Mouse (Mus musculus) Muller cell, postnatal 12 days (primary cell): ENCODE measurements around the gene Dock4.
A peak's percentile ranks its signal among the peaks of the same experiment; 100 is the strongest.

Source experiments
- DNase-seq: peaks from one replicate; pipeline ENCODE4 v3.0.0-alpha.2; 2015; ENCODE audit errors: inconsistent ontology term

The Dock4 gene

DNA sequence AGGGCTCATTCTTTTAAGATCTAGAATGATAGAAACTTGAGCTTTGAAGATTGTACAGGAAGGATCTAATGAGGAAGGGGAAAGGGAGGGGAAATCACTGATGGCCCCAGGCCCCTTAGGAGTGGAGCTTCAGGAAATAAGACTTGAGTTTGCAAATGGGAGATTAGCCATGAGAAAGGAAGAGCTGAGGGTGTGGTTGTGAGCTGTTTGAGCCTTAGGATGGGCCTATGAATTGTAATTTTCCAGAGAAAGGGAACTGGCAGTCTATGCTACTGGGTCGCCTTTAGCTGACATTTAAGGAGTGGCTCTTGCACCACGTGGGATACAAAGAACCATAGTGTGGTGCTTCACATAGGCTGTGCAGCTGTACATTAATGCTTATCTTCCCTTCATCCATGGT, 208.6 kb downstream of the Dock4 start:
- DNase-seq, result no peak

DNA sequence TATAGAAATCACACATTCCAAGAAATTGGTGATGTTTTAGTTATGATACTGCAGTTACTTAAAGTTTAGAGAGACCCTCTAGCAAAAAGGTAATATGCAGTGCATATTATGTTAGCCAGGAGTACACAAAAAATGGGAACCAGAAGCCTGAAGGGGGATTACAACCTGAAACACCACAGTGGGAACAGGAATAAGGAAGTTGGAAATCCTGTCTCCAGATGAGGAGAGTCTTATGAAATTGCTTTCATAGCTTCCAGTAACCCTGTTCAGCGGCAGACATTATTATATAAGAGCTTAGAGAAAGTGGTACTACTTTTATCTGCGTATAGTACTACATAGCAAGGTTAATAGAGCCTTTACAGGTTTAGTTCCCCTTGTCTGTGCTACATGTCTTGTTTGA, 210.1 kb downstream of the Dock4 start:
- DNase-seq, result no peak

DNA sequence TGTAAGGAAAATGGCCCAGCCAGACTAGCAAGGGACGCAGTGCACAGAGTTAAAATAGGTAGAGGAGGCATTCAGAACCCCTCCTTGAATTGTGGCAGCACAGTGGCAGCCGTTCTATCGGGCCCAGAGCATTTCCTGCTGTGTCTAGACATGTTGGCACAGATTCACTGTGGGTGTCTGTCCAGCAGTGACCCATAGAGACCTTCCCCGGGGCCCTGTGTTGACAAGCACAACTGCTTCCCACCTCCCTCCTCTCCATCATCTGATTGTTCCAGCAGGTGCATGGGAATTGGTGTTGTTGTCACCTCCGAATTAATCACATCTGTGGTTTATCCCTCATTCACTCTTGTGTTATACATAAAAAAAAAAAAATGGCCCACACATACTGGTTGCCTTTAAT, 210.7 kb downstream of the Dock4 start:
- peak; percentile 33 for DNase-seq

DNA sequence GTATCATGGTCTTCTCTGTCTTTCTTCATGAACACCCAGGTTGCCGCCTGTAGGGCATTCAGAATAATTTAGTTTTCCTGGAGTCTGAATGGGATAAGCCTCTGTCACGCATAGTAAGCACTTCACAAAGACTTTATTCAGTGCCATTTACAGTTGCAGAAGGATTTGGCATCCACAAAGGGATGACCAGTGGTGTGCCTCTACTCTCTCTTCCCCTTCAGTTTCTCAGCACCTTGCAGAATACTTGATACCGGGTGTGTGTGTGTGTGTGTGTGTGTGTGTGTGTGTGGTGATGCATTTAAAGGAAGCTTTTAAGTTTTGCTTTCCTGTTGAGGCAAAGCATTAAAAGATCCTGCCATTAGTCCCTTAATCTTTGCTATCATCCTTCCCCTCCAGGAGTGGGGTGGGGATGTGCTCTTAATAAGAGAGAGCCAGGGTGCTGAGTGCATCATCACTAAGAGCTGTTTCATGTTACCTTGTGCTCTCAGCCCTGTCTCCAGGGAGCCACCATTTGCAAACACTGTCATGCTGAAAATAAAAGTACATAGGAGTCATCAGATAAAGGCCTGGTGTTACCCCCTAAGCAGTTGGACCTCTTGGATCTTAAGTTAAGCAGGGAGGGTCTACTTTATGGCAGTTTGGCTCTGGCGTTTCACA, 211.6 kb downstream of the Dock4 start:
- DNase-seq, result no peak

DNA sequence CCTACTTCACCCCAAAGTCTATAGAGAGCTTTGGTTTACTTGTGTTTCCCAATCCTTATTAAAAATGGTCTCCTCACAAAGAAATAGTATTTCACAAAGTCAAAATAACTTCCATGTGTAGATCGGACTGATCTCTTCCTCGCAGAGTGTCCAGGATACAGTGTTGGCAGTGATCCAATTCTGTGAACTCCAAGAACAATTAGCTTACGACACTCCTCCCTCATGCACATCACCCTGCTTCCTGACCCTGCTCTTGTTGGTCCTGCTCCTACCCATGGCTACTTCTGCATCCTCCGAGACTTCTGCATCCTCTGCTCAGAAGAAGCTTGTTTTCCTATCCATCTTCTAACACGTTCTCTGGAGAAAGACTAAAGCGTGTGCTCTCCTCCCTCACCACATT, 213.9 kb downstream of the Dock4 start:
- DNase-seq, result no peak

DNA sequence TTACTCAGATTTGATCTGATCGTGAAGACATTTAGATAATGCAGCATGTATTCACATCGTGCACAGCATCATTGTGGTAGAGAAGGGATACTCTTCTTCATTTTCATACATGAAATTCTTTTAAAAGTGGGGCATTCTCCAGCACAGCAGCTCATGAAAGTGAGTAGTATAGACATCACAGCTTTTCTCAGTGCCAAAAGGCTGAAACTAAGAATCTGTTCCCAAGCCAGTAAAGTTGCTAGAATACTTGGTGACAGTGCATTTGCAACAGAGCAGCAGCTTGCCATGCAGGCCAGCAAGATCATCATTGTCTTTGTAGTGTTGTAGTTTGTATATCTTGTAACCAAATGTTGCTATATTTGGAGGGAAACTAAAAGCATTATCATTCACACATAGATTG, 223.7 kb downstream of the Dock4 start:
- no peak for DNase-seq

DNA sequence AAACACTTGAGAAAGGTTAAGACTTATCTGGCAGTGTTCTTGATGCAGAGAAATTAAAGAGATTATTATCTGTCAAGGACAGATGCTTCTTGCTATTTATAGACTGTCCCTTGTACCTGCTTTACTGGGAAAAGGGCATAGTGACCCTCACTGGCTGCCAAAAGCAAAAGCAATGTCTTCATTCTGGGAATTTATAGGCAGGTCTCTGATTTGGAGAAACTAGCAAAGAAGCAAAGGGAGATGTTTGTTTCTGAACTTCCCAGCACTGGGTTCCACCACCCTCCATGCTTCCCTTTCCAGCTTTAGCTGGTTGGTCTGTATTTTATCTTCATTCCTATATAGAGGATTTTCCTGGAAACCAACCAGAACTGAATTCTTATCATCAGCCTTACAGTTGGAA, 225.0 kb downstream of the Dock4 start:
- DNase-seq, result no peak

DNA sequence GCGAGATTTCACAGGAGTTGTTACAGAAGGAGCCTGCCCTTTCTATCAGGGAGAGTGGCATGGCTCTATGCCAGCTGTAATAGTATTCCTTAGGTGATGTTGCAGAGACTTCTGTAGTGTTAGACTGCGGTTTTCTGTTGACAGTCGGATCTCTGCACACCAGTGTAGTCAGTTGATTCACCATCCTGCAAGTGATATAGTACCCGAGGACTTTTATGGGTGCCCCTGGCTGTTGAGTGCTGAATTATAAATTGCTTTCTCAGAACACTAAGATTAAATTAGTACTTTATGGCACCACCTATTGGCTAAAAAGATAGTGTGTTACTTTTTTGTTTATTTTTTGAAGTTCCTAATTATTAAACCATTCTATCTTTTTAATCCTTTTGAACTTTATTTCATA, 234.0 kb downstream of the Dock4 start:
- no peak for DNase-seq

DNA sequence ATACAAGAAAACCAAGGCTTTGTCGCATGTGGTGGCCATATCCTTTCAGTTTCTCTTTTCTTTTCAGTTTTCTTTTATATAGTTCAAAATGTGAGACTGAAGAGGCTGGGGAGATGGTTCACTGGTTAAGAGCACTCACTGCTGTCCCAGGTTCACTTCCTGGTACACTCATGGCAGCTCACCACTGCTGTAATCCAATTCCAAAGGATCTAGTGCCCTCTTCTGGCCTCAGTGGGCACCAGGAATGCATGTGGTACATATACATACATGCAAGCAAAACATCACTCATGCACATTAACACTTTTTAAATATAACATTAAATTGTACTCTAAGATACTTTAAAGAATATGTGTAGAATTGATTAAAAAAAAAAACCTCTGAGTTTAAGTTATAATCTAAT, 234.8 kb downstream of the Dock4 start:
- no peak for DNase-seq

DNA sequence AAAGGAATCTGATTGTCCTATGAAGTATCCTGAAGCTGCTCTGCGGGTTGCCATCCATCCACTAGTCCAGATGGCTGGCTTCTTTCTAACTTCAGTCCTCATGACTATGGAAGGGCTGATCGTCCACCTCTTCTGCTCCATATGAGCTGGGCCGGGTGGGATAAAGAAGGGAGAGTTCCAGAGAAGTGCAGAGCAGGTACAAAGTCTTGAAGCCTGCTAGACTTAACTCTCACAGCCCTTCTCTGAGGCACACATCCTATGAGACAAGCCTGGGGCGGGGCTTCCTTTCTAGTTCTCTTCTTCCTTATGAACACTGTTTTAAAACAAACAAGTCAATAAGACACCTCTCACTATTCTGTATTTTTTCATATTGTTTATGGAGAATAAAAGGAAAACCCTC, 245.7 kb downstream of the Dock4 start:
- DNase-seq, result no peak

DNA sequence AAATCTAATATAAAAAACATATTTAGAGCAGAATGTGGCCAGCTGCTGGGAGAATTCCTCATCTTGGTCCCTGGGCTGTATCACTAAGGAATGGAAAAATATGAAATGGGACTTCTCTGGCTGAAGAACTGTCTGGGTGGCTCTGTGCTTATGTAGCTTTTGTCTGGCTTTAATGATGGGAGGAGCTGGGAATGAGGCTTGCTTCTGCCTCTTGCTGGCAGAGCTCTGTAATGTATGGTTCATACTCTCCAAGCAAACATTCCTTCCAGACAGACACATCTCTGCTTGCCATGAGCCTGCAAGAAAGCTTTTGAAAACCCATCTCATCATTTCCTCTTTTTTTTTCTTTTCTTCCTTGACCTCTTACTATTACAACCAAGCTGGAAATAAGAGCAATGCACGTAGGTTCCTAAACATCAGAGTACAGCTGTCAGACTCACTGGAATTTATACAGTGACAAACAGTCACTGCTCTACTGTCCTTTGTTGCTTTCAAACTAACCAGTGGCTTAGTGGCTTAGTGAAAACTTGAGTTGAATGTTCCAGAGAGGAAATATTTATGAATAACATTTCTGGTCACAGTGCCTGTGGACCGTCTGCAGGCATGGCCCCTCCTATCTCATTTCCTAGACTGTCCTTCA, 248.4 kb downstream of the Dock4 start:
- DNase-seq, result no peak

DNA sequence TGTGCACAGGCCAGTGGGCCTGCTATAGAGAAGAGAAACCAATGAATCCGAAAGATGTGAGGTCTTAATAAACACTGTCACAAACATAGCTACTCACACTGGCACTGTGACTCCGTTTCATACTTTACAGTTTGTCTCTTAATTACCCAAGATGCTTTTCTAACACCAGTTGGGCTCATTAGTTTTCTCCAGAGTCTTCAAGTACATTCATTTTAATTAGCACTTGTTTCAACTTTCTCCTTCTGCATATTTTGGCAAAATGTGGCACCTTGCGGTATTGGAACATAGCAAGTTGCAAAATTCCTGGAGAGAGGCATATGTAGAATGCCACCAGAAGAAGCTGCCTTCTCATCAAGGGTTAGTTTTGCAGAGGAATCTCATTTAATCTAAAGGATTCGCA, 252.6 kb downstream of the Dock4 start:
- DNase-seq, result no peak

DNA sequence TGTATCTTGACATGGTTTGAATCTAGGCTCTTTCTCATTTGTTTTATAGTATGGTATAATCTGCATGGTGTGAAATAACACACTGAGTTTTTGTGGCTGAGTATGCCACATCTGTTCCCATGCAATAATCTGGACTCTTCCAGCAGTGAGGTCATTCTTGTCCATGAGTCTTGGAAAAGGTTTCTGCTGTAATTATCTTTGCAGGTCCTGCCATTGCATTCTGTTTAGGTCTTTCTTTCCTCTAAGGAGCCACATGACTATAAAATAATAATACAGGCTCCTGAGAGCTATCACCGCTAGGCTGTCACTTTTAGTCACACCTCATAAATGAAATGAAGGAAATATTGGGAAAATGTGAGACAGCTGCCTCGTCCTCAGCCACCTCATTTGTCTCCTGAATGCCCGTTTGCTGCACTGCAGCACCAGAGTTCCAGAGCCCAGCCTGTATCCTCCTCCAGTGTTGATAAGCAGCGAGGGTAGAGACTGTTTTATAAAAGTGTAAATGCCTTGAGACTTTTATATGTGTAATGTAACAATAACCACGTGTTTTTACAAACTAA, 256.6 kb downstream of the Dock4 start:
- no peak for DNase-seq

DNA sequence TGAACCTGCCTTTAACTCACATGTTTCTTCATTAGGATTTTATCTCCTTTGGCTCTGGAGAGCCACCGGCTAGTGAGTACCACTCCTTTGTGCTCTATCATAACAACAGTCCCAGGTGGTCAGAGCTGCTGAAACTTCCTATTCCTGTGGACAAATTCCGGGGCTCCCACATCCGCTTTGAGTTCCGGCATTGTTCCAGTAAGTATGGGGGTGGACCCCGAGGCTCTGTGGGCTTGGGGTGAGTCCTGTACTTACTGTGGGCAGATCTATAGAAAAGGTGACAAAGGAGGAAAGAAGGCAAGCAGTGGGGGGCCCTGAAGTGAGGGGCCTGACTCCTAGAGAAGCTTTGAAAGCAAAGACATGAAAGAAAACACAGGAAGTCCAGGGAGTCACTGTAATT, 258.5 kb downstream of the Dock4 start:
- DNase-seq, result no peak

DNA sequence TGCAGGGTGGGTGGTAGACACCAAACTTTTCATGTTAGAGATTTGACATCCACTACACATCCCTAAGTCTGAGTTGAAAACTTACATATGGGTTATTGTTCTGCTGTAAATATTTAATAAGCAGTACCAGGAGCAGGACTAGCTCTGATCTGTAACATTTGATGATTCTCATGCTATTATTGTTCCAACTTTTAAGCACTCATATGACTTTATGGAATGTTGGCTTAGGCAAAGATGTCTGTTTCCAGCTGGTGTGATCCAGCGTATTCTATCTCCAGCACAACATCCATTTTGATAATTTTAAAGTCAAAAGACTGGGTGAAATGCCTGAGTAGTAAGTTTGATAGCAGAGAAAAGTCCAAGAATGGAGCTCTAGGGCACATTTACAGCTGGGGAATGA, 261.4 kb downstream of the Dock4 start:
- DNase-seq, result no peak

DNA sequence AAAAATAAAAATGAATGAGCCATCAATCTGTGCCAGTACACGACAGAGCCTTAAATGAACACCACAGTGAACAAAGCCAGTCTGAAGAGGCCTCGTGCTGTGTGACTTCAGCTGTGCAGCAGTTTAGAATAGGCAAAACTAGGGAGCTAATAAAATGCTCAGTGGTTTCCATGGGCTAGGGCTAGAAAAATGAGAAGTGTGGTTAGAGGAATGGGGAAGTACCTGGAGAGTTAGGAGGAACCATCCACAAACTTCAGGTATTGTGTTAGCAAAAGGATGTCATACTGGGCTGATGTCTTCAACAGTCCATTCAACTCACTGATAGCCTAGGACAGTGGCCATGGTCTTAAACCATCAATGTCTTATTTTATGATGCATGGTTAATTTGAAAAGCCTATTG, 263.3 kb downstream of the Dock4 start:
- DNase-seq, result no peak

DNA sequence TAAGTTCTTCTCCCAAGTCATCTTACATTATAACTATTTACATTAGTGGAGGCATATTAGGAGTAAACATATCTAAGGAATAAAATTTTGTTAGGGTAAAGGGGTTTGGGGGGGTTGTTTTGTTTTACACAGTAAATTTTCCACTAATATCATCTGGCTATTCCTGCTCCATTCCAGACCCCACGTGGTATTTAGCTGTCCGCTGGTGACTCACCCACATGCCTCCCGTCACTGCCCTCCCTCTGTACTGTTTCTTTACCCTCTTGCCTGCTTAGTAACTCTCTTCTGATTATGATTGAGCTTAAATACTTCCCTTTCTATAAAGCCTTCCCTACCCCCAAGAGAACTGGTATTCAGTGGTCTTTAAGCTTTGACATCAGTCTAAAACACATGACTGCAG, 266.5 kb downstream of the Dock4 start:
- DNase-seq, result no peak

DNA sequence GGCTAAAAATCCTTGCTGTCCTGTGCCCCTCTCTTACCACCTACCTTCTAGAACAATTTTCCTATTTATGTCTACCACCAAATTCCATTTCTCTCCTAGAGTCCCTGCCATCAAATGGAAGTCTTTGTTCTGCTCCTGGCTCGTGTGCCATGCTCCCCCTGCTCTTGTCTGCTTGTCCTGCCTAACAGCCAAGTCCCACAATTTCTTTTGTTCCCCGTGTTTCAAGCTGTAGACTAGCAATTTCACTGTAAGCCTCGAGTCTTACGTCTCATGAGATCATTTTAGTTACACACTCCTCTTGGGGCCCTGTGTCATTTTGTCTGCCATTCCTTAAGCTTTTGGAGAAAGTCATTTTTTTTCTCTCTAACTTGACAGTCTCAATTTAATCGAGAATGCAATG, 268.5 kb downstream of the Dock4 start:
- peak; percentile 39 for DNase-seq

DNA sequence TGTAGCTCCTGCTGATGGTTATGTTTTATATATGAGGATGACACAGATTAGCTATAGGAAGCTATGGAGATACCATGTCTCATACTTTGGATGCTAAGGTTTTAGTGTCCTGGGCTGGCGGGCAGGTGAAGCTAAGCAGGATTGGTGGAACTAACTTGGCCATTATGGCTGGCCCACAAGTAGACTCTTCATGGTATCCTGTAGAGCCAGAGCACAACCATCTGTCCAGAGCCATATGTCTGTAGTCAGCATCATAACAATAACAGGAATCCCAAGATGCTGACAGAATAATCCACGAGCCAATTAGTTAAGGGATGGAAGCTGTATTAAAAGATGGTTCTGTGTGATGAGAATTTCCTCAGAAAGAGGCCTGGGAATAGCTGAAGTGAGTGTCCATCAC, 269.4 kb downstream of the Dock4 start:
- no peak for DNase-seq

DNA sequence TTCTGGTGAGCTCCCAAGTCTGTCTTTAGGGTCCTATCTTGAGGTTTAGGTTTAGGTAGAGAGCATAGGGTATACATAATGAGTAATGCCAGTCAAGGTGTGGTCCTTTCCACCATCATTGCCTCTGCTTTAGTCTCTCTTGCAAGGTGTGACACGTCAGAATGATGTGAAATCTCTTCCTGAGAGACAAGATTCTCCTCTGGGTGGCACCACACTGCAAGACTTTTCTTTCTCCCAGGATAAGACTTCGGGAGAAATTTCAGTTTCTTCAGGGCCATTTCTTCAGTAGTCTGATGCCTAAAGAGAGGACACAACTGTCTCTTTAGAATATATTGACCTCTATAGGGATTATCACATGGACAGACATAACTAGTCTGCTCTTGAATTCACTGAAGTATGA, 282.6 kb downstream of the Dock4 start:
- no peak for DNase-seq

DNA sequence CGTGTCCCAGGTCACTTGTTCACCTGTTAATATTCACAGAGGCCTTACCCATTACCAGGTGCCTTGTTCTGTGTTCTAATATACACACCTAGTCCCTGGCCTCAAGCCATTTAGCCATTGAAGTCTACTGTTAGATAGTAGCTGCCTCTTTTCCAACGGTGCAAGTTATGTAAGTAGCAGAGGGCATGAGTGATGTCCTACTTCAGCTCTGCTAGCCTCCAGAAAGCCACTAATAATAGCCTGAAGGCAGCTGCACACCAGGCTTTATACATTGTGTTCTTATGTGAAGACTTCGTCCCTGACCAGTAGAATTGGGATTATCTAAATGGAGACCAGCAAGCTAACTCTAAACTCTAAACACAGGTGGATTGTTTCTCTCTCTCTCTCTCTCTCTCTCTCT, 285.0 kb downstream of the Dock4 start:
- no peak for DNase-seq

DNA sequence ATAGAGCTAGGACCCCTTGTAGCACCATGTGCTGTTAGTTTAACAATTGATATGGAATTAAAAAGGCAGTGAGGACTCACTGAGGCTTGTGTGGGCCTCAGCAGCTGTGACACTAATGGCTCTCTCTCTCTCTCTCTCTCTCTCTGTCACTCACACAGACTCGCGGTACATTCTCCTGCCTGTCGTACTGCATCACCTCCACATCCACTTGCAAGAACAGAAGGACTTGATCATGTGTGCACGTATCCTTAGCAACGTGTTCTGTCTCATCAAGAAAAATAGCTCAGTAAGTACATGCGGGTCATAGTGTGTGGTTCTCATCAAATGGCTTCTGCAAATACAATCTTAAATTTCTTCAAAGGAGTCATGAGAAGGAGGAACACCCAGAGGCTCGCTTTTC, 299.7 kb downstream of the Dock4 start:
- DNase-seq, result no peak

DNA sequence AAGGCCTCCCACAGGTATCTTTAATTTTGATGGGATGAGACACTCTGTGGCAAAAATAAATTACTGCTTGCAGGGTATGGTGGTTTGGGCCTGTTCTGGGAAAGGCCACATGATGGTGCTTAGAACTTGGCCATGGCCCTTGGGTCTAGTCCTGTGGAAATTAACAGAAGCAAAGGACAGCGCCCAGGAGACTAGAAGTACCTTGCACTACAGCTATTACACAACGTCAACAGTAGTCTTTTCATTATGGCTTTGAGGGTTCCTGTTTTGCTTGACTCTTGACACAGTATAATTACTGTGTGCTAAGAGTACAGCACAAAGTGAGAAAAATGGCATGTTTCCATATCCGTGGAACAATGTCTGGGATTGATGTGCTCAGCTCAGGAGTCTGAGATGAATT, 300.3 kb downstream of the Dock4 start:
- DNase-seq, result no peak

DNA sequence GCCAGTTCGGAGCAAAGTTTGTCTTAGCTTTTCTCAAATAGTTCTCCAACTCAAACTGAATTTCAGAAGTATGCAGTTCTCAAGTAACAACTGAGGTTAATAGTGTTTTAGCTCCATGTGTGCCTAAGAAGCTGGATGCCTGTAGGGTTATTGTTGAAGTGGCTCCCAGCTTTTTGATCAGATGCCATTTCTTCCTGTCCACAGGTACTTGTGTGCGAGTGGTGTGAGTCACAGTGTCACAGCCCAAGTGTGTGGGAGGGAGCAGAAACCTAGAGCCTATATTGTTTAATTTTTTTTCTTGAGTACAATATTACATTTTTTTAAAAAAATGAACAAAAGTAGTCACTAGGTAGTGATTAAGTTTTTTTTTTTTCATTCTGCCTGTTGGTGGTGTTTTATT, 313.5 kb downstream of the Dock4 start:
- DNase-seq, result no peak
